Mouse (Mus musculus) intestine, postnatal 0 days (tissue): ENCODE measurements around the gene Emsy. TPM values are rescaled to one million over a fixed set of nuclear protein-coding genes. Genes with fewer than 3 reads are reported as not detected.
A peak's percentile ranks its signal among the peaks of the same experiment; 100 is the strongest.

Experiments
- ATAC-seq: fragments of 200-750 bp; cut with Nextera tagmentation; 2 replicates; pipeline ENCODE4 v1.8.0; 2017; ENCODE audit warnings: mild to moderate bottlenecking, moderate TSS enrichment, moderate library complexity
- H3K27ac ChIP-seq: fragments of 300-500 bp; sonication (generic); 2 replicates; pipeline ENCODE4 v1.5.1; 2014; ENCODE audit warnings: mild to moderate bottlenecking, low read depth, low read length, moderate library complexity
- H3K27me3 ChIP-seq: fragments of 300-500 bp; sonication (generic); replicated peaks from 2 replicates; pipeline ENCODE4 v1.6.1; 2014; ENCODE audit warnings: low read length, mixed read lengths; ENCODE audit not compliant: control insufficient read depth, insufficient read depth
- H3K36me3 ChIP-seq: fragments of 300-500 bp; sonication (generic); 2 replicates; pipeline ENCODE4 v1.6.1; 2014; ENCODE audit warnings: mild to moderate bottlenecking, moderate library complexity; ENCODE audit not compliant: control insufficient read depth, insufficient read depth
- H3K4me1 ChIP-seq: fragments of 300-500 bp; sonication (generic); replicated peaks from 2 replicates; pipeline ENCODE4 v1.6.1; 2014; ENCODE audit warnings: antibody characterized with exemption, low read length, mixed read lengths; ENCODE audit not compliant: control insufficient read depth, insufficient read depth
- H3K4me2 ChIP-seq: fragments of 300-500 bp; sonication (generic); replicated peaks from 2 replicates; pipeline ENCODE4 v1.6.1; 2014; ENCODE audit warnings: low read depth, mild to moderate bottlenecking, moderate library complexity
- H3K4me3 ChIP-seq: fragments of 300-500 bp; sonication (generic); 2 replicates; pipeline ENCODE4 v1.5.1; 2014; ENCODE audit warnings: low read depth, low read length
- H3K9ac ChIP-seq: fragments of 300-500 bp; sonication (generic); 2 replicates; pipeline ENCODE4 v1.6.1; 2014; ENCODE audit warnings: mild to moderate bottlenecking, low read depth, low read length
- H3K9me3 ChIP-seq: fragments of 300-500 bp; sonication (generic); 2 replicates; pipeline ENCODE4 v1.6.1; 2016; ENCODE audit warnings: mixed run types; ENCODE audit not compliant: control insufficient read depth
- CTCF ChIP-seq: sonication (generic); IDR thresholded peaks from 2 replicates; pipeline ENCODE4 v1.5.1; 2016; ENCODE audit warnings: low read depth, mild to moderate bottlenecking, control low read depth, antibody characterized with exemption, moderate library complexity
- WGBS: fragments of 180-500 bp; shearing (Covaris S2); extraction: QIAGEN DNeasy Blood & Tissue Kit; methylation state at CpG from one replicate; pipeline ENCODE4 v1.1.7; 2014; 5-methylcytosine and 5-hydroxymethylcytosine counted together
- polyA plus RNA-seq: library from polyadenylated mRNA; unstranded; fragments of >200 nt; fragmentation: Nextera tagmentation; extraction: Ambion mirVana; gene quantifications from 2 replicates; pipeline ENCODE4 v1.2.1, GENCODE M21; 2015

Gene Emsy
- polyA plus RNA-seq, 1 experiment from 2014 or later: 5.8 TPM

- no peak overlapping the region for H3K27ac ChIP-seq
- no peak overlapping the region for H3K9ac ChIP-seq
- H3K4me1 ChIP-seq: no peaks in the 10 kb centered on the region
- TF ChIP-seq CTCF: no peak
- 81% methylated on average over 2 of the region's 2 CpGs for WGBS
- H3K36me3 ChIP-seq: no peaks in the 10 kb centered on the region
- no peak overlapping the region for H3K4me3 ChIP-seq
- no peak for ATAC-seq
- no peaks in the 10 kb centered on the region for H3K27me3 ChIP-seq
- no peak overlapping the region for H3K4me2 ChIP-seq
- H3K9me3 ChIP-seq: no peaks in the 10 kb centered on the region
These were observed 81.8 kb downstream of the Emsy start for GRCm38 (mm10) chr7:98574771-98575191.

DNA sequence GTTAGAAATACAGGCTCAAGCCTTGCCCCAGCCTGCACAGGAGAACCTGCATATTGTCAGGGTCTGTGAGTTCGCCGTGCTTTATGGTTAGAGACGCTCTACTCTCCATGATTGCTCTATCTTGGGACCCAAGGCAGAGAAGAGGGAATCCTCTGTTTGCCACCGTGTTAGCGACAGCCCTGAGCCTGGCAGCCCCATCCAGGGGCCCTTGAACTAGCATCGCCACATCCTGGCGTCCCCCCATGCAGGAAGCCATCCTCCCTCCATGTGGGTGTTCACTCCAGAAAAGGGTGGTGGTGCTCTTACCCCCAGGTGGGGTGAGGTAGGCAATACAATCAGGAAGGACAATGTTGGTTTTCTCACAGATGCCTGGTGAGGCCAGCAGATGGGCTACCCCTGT is 82.3 kb downstream of the Emsy start:
- Histone ChIP-seq H3K4me1 (no peaks in the 10 kb centered on the region), H3K4me3 (no peak overlapping the region), H3K9ac (no peak overlapping the region), H3K36me3 (no peaks in the 10 kb centered on the region), H3K27ac (no peak overlapping the region), H3K4me2 (no peak overlapping the region), H3K9me3 (no peaks in the 10 kb centered on the region), H3K27me3 (no peaks in the 10 kb centered on the region)
- TF ChIP-seq CTCF: no peak
- ATAC-seq: no peak
- 87% methylated on average over 7 of the region's 7 CpGs for WGBS

- no peak for TF ChIP-seq CTCF
- H3K27me3 ChIP-seq: no peaks in the 10 kb centered on the region
- no peaks in the 10 kb centered on the region for H3K9me3 ChIP-seq
- no peak overlapping the region for H3K4me2 ChIP-seq
- whole genome bisulfite sequencing: 54% methylated on average over 10 of the region's 10 CpGs
- no peak for ATAC-seq
- no peak overlapping the region for H3K4me3 ChIP-seq
- H3K4me1 ChIP-seq: no peaks in the 10 kb centered on the region
- H3K36me3 ChIP-seq: no peaks in the 10 kb centered on the region
- peak overlapping the region; percentile 54 for H3K27ac ChIP-seq
- no peak overlapping the region for H3K9ac ChIP-seq
These were observed 83.3 kb downstream of the Emsy start for GRCm38 (mm10) chr7:98573231-98573781.

DNA sequence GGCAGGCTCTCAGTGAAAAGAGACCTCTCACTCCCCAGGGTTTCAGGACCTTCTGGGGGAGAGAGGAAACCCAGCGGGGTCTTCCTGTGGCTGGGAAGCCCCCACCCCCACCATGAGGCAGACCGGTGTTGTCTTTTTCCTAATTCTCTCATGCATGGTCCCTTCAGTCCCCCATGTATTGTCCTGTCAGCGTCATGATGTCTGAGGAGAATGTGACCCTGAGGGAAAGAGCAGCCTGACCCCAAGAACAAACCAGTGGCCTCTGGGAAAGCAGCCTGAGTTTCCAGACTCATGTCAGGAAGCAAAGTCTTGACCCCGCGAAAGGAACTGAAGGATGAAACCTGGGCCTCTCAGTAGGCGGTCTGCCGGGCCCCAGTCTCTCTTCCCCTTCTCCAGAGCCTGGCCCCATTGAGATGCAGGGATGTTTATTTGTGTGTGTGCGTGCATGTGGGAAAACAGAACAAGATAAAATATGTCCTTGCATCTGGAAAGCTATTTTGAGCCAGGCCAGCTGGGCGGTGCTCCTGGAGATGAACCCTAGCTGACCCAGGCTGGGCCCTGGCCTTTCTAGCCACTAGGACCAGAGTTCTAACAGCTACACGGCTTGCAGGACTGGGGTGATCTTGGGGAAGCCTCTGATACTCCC is 84.2 kb downstream of the Emsy start:
- H3K4me2 ChIP-seq: no peak overlapping the region
- peak overlapping the region; percentile 54; the same call in 1 of the 2 replicates for H3K27ac ChIP-seq
- WGBS: 45% methylated on average over 10 of the region's 10 CpGs
- peak; percentile 51; the same call in 1 of the 2 replicates for ATAC-seq
- H3K36me3 ChIP-seq: no peaks in the 10 kb centered on the region
- no peak overlapping the region for H3K9ac ChIP-seq
- H3K4me1 ChIP-seq: no peaks in the 10 kb centered on the region
- no peaks in the 10 kb centered on the region for H3K9me3 ChIP-seq
- H3K27me3 ChIP-seq: no peaks in the 10 kb centered on the region
- H3K4me3 ChIP-seq: no peak overlapping the region
- 0 out of 2 replicates have a peak, but pooled peaks have one; percentile 2 for TF ChIP-seq CTCF

- ATAC-seq: no peak
- Histone ChIP-seq H3K4me3 (no peak overlapping the region), H3K9ac (no peak overlapping the region), H3K27me3 (no peaks in the 10 kb centered on the region), H3K36me3 (no peaks in the 10 kb centered on the region), H3K4me1 (no peaks in the 10 kb centered on the region; the same call in 1 of the 2 replicates), H3K4me2 (no peak overlapping the region), H3K9me3 (no peaks in the 10 kb centered on the region), H3K27ac (no peak overlapping the region)
- no peak for TF ChIP-seq CTCF
- WGBS: 65% methylated on average over 8 of the region's 8 CpGs
These were observed 85.6 kb downstream of the Emsy start for GRCm38 (mm10) chr7:98570824-98571505.

- Histone ChIP-seq H3K27ac (no peak overlapping the region), H3K27me3 (no peaks in the 10 kb centered on the region), H3K4me2 (no peak overlapping the region), H3K4me1 (no peaks in the 10 kb centered on the region; the same call in 1 of the 2 replicates), H3K4me3 (no peak overlapping the region), H3K9me3 (no peaks in the 10 kb centered on the region), H3K9ac (no peak overlapping the region), H3K36me3 (no peaks in the 10 kb centered on the region)
- TF ChIP-seq CTCF: no peak
- WGBS: 35% methylated on average over 5 of the region's 5 CpGs
- ATAC-seq: no peak
These were observed 89.5 kb downstream of the Emsy start for GRCm38 (mm10) chr7:98567056-98567455.
